Mouse (Mus musculus) C2C12 (cell line): ENCODE results near the gene Vps18.

Experiments used
- CTCF ChIP-seq: IDR thresholded peaks from one replicate; pipeline ENCODE4 v1.5.1; 2011; ENCODE audit not compliant: control insufficient read depth, insufficient read depth, insufficient read length
- USF1 ChIP-seq: IDR thresholded peaks from one replicate; pipeline ENCODE4 v1.6.1; 2011; ENCODE audit warnings: low read depth, mild to moderate bottlenecking, control low read depth, moderate library complexity

- TF ChIP-seq CTCF: no peak
- TF ChIP-seq USF1: no peak
Observed at GRCm38 (mm10) chr2:119254976-119255375, 33.6 kb upstream of the Vps18 start.
